Mouse (Mus musculus): ENCODE results near the gene Ctnnd2.

Ctnnd2 gene

DNA sequence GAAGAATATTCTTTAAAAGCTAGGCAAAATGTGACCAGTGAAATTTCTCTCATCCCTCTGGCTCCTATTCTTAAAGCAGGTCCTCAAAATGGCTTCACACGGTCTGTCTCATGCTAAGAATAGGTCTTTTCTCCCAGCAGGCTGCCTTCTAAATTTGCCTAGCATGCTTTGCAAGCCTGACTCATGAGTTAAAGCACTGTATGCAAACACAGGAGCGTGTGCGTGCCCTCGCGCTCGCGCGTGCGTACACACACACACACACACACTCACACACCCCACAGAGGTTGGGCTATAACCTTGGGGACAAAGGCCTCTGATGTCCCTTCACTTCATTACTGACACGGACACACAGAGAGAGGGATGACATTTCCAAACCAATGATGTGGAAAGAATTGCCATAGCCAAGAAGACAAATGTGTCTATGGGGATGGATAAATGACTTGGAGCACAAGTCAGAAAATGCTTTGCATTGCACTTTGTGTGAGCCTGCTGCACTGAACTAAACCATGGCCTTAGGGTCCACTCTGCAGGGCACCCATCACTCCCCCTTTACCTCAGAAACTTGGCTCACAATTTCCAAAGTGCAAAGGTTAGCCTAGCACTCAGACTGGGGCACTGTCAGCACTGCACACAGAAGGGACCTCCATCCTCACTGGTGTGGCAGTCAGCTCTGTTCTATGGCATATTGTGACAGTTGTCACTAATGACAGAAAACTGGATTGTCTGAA, 536.8 kb downstream of the Ctnnd2 start:
- DNase-seq (ENCODE audit: extremely low read depth, low read depth), result no peak

DNA sequence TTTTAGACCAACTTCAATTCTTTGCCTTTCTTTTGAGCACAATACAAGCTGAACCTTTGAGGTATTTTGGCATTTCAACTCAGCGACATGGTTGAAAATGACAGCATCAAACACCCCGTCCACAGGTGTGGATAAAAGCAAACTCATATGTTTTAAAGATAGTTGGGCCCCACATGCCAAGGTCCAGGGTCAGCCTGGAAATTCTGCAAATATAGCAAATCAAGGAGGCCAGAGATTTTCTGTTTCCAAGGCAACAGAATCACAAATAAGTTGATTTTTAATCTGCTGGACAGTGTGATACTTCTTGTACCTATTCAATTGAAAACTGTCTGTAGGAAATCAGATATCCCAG, 537.3 kb downstream of the Ctnnd2 start:
- DNase-seq (ENCODE audit: extremely low read depth, low read depth), result no peak

DNA sequence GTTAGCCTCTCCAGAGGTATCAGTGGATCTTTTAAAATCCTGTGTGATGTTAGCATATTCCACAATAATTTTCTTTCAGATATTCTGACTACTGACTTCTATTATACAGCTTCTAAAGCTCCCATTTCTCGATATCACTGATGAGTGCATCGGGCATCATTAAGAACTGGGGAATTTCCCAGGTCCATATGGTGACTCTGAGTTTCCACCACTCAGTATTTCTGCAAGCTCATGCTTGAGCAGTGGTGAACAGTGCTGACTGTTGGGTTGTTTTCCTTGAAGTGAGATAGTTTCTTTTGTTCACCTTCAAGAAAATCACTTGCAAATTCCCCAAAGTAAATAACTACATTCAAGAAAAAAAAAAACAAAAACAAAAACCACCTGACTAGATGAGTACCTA, 542.4 kb downstream of the Ctnnd2 start:
- no peak for DNase-seq (ENCODE audit: extremely low read depth, low read depth)

DNA sequence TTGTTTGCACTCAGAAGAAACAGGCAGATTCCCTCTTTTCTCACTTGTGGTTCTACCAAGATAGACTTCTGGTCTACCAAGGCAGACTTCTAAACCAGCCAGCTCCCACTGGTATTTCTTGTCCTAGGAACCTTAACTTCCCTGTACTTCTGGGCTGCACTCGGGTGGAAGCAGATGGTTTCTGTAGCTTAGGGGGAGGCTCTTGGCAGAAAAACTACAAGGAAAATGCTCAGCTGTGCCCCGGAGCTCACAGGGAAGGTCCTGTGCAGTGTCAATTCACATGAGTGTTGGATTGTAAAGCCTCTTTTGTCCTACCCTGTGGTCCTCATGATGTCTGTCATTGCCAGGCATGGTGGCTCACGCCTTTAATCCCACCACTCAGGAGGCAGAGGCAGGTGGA, 546.4 kb downstream of the Ctnnd2 start:
- no peak for DNase-seq (ENCODE audit: extremely low read depth, low read depth)

- DNase-seq (ENCODE audit: extremely low read depth, low read depth), result no peak
Observed at GRCm38 (mm10) chr15:30719226-30719625, 546.8 kb downstream of the Ctnnd2 start.

- no peak for DNase-seq (ENCODE audit: extremely low read depth, low read depth)
Observed at GRCm38 (mm10) chr15:30721098-30721497, 548.7 kb downstream of the Ctnnd2 start.

DNA sequence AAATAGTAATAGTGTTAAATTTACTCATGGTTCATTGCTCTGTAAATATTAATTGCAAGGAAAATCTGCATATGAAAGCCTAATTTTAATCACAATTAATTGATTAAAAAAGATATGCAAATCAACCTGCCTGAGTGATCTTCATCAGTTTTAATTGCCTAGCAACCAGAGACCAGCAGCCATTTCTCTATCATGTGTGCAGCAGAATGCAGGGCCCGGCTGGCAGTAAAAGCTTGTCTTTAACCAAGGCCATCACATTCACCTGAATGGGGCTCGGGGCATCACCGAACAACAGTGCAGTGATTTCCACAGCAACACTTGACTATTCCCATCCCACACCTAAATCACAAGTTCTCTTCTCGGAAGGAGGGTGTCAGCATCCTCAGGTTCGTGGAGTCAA, 553.7 kb downstream of the Ctnnd2 start:
- DNase-seq (ENCODE audit: extremely low read depth, low read depth), result no peak

DNA sequence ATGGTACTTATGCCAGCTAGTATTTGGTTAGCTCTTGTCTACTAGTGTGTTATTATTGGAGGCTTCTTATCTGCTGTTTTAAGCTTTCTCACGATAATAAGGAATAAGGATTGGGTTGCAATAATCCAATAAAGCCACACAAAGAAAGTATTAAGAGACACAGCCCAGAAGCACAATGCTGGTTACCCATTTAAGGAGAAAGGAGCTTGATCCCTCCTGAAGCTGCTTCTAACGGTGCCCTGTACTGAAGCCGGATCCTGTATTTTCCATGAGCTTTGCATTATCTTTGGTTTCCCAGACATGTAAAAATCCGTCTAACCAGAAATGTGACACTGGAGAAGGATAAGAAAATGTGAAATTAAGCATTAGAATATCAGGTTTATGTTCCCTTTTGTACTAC, 565.8 kb downstream of the Ctnnd2 start:
- DNase-seq (ENCODE audit: extremely low read depth, low read depth), result no peak

DNA sequence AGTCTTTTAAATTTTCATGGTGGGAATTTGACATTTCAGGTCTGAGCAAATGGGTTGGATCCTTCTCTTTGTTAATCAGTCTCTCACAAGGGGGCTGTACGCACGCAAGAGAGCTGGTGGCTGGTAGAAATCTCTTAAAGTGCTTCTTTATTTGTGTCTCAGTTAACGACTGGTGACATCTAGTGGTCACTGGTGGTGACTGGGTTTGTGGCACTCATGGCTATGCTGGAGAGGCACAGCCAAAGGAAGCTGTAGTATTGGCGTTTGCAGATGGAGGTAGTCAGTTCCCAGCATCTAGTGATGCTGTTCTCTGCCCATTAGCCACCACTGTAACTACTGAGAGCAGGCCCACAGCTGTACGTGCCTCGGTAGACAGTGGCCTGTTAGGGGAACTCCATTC, 568.3 kb downstream of the Ctnnd2 start:
- DNase-seq (ENCODE audit: extremely low read depth, low read depth), result no peak

- no peak for DNase-seq (ENCODE audit: extremely low read depth, low read depth)
Observed at GRCm38 (mm10) chr15:30757991-30758390, 585.6 kb downstream of the Ctnnd2 start.

DNA sequence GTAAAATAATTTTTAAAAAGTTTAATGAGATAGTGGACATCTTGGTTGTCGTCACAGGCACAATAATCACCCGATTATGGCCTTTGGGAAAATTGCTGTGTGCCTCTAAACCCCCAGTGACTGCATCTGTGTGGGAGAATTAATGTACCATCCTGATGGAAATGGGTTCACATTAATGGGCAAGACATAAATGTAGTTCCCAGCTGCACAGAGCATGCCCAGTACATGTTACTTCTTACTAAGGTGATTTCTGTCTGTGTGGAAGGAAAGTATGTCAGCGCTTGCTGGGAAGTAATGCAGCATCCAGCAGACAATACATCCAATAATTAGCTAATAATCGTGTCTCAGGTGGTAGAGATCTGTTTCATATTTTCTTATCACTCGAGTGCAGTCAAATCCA, 589.8 kb downstream of the Ctnnd2 start:
- DNase-seq (ENCODE audit: extremely low read depth, low read depth), result no peak

- no peak for DNase-seq (ENCODE audit: extremely low read depth, low read depth)
Observed at GRCm38 (mm10) chr15:30762695-30763285, 590.4 kb downstream of the Ctnnd2 start.

DNA sequence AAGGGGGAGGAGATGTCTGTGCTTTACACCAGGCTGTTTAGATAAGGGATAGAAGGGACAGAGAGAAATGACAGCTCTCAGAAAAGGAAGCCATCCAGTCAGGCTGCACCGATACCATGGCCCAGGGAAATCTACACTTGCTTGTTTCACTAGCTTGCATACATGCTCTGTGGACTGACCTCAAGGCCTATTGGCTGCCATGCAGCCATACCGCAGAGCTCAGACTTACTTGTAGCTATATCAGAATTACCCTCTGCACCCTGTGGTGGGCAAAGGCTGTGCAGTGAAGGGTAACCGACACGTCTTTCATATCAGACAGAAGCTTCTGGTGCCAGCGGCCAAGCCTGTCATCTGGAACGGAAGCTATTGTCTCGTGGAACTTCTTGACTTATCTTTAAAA, 604.5 kb downstream of the Ctnnd2 start:
- DNase-seq (ENCODE audit: extremely low read depth, low read depth), result no peak

DNA sequence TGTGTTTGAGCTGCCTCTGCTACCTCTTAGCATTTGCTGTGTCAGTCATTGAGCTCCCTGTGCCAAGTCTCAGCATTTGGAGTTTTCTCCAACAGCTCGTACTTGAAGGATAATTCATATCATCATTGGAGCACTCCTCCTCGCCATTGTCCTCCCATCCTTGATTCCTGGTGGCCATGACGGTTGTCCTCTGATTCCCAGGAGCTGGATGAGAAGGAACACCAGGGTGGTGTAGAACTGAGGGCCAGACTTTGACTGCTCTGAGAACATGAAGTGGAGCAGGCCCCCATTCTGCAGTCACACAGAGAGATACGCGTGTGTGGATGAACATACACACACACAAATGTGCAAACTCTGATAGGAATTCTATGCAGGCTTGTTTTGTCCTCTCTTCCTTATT, 605.4 kb downstream of the Ctnnd2 start:
- DNase-seq (ENCODE audit: extremely low read depth, low read depth), result no peak

DNA sequence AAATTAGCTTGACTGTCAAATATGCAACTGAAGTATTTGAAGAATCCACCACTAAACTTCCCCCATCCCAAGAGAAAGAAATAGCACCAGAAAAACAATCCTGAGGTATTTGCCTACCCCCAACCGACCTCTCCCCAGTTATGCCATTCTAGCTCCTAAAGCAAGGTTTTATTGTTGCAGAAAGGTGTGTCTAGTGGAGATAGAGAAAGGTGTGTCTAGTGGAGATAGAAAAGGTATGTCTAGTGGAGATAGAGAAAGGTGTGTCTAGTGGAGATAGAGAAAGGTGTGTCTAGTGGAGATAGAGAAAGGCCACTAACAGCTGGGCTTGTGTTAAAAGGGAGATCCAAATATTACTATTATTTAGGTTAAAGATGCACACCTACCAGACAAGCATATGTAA, 607.5 kb downstream of the Ctnnd2 start:
- DNase-seq (ENCODE audit: extremely low read depth, low read depth), result no peak

DNA sequence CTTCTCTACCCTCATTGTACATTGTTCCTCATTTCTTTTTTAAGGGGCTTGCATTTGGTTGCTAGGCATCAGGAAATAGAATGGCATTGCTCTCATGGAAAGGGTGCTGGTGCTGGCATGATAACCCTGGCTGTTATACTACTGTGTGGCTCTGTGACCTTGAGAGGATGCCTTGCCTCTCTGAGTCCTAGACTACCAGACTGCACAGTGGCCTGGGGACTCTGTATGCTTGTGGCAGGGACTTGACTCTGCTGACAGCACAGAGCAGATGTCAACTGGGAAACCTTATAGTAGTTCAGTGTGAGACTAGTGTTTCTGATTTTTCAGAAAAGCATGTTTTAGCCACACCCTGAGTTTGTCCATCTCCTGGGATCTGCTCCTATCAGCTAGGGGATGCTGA, 608.6 kb downstream of the Ctnnd2 start:
- no peak for DNase-seq (ENCODE audit: extremely low read depth, low read depth)

GRCm38 (mm10) chr15:30785706-30786320, 613.4 kb downstream of the Ctnnd2 start:
- DNase-seq (ENCODE audit: extremely low read depth, low read depth), result no peak

DNA sequence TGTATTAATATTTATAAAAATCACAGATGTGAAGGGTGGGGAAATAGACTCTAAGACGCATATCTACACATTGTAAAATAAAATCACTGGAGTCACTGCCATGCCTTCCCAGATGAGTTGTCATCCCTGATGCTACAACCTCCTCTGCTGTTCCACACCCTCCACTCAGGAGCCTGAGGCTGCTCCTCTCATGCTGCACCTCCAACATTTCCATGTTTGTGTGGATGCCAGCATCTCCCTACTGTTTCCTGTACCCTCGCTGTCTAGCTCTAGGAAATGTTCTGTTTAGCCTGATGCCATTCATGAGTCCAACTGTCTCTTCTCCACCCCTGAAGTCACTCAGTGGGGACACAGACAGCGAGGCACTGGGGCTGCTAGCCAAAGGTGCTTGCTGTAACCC, 620.9 kb downstream of the Ctnnd2 start:
- DNase-seq (ENCODE audit: extremely low read depth, low read depth), result no peak

GRCm38 (mm10) chr15:30795723-30796122, 623.3 kb downstream of the Ctnnd2 start:
- no peak for DNase-seq (ENCODE audit: extremely low read depth, low read depth)

- DNase-seq (ENCODE audit: extremely low read depth, low read depth), result no peak
Observed at GRCm38 (mm10) chr15:30827424-30828263, 655.3 kb downstream of the Ctnnd2 start.

- DNase-seq (ENCODE audit: extremely low read depth, low read depth), result no peak
Observed at GRCm38 (mm10) chr15:30857277-30858176, 685.1 kb downstream of the Ctnnd2 start.
